Mouse (Mus musculus): ENCODE measurements around the gene Srgap3.

Gene Srgap3

DNA sequence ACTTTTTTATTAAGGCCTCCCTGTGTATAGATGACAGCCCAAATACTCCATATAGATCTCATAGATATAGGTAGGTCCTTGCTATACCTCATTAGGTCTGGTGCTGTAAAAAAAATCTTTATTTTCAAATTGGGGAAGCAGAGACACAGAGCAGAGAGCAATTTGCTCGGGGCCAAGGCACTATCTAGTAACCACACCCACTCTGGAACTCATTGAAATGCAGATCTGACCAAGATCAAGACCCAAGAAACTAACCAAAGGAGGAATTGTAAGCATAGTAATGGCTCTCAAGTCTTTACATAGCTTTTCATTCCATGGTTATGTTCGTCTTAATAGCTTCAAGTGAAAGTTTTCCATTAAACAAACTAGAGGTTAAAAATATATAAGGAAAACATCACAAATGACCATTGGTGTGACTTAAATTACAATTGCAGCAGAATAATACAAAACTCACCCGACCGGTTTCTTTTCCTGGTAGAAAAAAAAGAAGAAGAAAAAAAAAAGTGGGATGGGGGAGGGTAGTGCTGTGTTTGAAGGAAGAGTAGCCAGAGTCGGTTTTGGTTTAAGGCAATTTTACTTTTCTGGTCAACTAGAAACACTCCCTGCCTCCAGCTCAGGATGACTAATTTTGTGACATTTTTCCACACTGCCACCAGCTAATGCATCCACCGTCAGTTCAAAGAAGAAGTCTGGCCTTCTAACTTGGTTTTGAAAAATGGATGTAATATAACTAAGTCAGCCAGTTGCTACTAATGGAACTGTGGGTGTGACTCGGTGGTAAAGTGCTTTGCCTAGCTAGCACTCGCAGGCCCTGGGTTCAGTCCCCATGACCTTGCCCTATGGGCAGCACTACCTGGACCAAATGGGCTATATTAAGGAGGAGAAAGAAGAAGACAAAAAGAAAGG, 3.4 kb upstream of the Srgap3 start:
- no peak for DNase-seq (ENCODE audit: low spot score)

DNA sequence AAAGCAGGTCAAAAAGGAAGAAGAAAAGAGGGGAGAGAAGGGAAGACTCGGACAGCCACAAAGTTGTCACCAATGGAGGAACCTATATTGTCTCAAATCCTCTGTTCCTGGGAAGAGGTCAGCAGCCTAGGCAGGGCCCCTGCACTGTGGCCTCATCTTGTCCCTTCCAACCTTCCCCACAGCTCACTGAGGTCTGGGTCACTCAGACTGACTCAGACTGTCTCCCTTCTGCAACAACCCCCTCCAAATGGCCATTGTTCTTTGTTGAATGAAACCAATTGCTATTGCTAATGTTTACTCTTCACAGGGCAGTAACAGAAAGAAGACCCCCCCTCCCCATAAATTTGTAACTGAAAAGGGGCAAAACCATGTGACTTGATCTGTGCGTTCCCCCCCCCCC, 2.2 kb upstream of the Srgap3 start:
- no peak for DNase-seq (ENCODE audit: low spot score)

DNA sequence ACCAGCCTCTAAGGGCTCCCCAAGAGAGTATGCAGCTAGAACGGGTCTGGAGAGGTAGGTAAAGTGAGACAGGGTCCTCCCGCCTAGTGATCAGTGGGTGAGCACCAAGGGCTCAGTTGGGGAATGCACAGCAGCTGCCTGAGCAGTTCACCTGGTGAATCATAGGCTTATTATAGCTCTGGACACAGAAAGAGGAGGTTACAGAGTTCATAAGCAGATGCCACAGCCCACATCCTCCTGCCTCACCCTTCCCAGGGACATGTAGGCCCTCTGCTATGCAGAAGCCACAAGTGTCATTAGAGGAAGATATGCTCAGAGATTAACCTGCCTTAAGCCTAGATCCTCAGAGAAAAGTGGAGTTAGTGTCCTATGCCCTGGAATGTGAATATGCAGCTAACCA, 1.4 kb upstream of the Srgap3 start:
- no peak for DNase-seq (ENCODE audit: low spot score)

DNA sequence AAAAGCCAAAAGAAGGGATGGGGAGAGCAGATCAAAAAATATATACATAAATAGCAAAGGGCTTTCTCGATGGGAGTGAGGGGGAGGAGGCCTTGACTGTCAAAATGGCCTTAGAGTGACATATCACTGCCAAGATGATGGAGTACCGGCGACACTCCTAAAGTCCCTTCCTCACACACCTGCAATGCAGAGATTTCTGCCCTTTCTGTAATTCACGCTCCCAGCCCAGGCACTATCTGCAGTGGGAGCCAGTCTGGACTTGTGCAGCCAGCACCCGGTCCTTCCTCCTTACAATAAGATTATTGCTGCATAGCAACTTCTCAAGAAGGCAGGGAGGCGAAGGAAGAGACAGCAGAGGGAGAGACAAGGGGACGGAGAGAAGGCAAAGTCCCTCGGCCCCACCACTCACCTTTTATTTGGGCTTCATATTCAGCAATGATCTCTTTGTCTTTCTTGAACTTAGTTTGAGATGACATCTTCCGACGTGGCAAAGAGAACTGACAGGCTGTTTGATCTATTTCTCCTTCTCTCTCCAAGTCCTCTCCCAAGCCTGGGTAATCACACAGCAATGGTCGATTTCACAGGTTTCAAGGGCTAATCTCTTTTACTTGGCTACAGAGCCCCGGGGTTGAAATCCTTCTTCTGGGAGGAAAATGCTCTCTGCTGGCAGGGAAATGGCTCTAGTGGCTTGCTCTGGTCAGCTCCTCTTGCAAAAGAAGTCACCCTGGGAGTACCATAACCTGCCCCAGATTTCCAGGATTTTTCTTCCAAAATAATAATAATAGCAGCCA, 850 bp downstream of the Srgap3 start:
- no peak for DNase-seq (ENCODE audit: low spot score)

DNA sequence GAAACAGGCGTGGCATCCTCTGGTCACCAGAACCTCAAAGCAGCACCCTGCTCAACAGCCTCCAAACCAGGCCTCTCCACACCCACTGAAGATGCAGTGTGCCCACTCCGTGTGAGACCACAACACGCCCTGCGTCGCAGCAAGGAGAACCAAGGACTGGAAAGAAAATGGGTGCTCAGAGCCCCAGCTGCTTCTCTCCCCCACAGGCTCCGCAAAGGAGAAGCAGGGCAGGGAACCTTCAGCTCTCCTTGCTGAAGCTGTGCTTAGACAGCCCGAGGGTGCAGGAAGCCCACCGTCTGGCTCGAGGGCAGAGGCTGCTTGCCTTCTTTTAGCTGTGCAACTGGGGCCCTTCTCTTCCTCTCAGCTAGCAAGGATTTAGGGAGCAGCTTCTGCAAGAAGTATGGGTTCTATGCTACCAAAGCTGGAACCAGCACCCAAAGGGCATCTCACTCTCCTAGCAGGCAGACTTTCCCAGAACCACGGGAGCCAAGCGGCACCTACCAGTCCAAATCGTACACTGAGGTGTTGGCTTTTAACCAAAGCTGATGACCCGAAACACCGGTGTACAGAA, 1.8 kb downstream of the Srgap3 start:
- DNase-seq (ENCODE audit: low spot score) = no peak

DNA sequence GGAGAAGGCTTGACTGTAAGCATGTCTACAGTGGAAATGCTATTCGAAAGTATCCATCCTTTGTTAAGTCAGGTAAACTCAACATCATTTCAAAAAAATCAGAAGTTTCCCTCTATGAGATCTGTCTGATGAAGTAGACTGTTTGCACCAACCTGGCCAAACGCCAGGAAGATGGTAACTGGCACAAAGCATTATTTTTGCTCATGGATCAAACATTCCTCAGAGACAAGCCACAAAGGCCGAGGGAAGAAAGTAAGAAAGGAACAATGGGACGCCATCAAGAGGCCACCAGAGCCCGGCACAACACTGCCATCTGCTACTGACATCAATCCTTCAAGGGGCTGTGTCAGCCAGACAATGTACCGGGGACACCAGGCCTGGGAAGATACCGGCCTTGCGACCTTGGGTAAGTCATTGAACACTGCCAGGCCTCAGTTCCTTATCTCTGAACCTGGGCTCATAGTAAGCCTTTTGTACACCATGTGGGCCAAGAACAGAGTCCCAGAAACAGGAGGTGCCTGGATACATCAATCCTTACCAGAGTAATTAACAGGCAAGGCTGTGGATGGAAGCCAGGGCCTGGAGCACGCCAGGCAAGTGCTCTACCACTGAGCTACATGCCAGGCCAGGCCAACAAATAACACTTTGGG, 3.3 kb downstream of the Srgap3 start:
- no peak for DNase-seq (ENCODE audit: low spot score)

DNA sequence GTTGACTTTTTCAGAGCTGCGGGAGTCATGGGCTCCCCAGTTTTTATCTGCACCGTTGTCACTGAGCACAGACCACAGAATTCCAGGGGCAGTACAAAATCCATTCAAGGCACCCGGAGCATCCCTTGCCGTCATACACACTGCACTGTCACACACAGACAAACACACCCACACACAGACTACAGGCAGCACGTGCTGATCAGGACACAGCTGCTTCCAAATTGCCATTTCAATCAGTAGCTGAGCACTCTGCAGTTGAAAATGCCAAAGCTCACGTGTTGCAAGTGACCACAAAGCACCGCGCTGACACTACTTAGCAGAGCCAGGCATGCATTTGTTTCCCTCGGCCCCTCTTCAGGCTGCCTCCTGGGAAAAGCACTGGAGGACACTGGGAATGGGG, 7.8 kb downstream of the Srgap3 start:
- no peak for DNase-seq (ENCODE audit: low spot score)

DNA sequence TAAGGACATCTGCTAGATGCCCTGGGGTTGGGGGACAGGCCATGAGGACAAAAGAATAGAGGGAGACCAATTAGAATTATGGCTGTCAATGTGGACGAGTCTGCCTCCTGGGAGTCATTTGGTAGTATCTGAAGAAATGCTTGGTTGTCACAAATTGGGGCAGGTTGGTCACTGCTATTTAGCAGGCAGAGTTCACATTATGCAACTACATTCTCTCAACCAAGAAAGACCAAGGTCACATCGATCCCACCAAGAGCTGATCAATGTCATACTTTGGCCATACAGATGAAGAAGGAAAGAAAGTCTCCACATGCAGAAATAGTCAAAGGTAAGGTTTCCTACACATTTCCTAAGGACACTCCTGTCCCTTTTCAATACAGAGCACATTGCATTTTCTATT, 9.3 kb downstream of the Srgap3 start:
- no peak for DNase-seq (ENCODE audit: low spot score)

DNA sequence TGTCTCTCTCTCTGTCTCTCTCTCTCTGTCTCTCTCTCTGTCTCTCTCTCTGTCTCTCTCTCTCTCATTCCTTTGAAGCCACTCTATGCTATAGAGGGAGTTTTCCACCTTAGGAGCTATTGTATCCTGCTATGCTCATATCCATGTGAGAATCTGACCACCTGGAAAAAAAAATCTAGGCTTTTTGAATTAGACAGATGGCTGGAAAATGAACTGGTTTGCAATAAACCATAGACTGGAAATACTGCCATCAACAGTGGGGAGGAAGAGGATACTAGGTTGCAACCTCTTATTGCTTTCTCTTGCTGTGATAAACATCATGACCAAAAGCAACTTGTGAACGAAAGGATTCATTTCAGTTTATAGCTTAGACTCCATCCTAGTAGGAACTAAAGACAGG, 12.6 kb downstream of the Srgap3 start:
- DNase-seq (ENCODE audit: low spot score) = no peak

DNA sequence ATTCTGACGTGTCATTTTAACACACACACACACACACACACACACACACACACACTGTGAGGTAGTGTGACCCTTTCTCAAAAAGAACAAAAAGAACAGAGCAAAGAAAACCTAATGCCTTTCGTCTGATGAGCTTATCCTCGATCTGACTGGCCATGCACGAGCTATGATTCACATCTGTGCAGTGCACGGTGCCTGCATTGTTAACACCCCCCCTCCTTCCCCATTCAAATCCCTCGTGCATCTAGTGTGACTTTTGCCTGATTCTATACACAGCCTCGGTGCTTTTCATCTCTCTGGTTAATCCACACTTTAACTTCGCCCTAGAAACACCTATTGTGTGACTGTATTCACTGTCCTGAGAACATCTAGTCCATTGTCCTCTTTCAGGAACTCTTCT, 14.5 kb downstream of the Srgap3 start:
- no peak for DNase-seq (ENCODE audit: low spot score)

DNA sequence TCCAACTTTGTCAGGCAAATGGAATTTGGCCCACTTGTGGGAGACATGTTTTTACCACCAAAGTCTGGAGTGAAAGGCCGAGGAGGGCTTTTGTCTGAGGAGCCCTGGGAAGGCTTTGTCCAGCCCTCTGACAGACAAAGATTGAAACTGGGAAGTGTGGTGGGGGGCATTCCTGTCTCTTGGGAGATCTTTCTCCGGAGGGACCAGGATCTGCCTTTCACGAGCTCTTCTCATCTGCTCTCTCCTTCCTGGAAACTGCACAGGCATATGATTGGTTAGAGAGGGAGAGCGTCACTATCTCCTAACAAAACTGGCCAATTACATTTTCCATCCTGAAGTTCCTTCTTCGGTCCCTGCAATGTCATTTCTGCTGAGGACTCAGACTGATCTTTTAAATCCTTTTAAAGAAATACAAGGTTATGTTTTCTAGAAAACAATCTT, 17.0 kb downstream of the Srgap3 start:
- no peak for DNase-seq (ENCODE audit: low spot score)

DNA sequence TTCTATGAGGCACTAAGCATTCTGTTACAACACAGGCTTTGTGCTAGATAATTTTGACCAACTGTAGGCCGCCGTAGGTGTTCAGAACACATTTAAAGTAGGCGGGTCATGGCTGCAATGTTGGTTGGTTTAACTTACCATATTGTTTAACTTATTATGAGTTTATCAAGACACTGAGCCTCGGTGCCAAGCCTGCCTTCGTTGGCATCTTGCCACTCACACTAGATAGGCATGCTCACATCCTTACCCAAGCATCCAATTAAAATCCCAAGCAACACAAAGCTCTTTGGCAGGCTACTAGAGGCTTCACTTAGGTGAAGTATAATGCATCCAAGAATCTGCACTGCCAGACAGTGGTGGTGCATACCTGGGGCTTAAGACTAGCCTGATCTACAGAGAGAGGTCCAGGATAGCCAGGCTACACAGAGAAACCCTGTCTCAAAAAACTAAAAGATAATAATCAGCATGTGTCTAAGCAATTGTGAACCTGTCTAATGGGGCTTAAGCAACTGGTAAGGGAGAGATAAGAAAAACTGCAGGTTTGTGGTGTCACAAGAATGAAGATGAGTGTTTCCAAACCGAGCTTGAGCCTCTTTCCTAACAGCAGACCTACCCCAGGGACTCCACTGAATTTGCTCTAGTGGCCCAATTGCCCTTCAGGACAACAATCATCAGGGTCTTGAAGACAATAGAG, 17.6 kb downstream of the Srgap3 start:
- DNase-seq (ENCODE audit: low spot score) = no peak

DNA sequence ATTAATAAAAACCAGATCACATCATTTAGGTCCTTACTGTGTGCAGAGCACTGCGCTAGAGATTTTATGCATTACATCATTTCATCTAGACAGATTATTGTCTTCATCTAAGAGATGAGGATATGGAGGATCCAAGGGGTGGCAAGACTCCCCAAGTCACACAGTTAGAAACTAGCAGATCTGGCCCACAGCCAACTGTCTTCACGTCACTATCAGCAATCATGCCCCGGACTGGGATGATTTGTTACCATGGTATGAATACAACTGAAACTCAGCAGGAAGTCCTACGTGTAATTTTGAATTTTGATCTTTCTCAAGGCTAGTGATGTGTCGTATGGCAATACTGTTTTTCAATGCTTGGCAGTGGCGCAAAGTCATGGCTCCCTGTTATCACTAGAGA, 18.2 kb downstream of the Srgap3 start:
- DNase-seq (ENCODE audit: low spot score) = no peak

DNA sequence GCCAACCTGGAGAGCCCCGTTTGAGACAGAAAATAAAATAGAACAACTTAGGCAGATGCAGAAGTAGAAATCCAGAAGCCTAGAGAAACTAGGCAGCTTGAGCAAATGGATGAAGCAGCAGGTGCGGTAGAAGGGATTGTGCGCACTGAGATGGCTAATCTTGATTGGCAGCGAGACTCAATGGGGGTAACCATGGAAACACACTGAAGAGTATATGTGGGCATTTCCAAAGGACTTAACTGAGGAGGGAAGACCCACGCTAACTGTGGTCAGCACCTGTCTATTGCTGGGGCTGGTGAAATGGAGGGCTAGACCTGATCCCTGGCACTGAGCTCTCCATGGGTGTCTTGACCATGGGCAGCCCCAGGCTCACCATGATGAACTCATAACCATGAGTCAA, 19.7 kb downstream of the Srgap3 start:
- DNase-seq (ENCODE audit: low spot score) = no peak

DNA sequence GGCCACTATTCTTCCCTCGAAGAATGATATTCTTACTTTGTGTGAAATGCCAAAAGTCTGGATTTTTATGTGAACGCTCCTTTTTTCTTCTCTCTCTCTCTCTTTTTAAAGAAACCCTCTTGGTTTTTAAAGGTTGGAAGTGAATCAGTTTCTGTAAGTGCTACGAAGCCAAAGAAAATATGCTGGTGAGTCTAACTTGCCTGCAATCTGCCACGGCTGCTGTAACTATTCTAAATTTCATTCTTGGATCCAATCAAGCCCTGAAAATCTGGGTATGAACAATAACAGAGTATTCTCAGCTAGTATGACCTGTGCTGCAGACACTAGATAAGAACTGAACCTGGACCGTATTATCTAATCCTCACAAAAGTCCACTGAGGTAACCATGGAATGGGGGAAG, 21.1 kb downstream of the Srgap3 start:
- DNase-seq (ENCODE audit: low spot score) = no peak

DNA sequence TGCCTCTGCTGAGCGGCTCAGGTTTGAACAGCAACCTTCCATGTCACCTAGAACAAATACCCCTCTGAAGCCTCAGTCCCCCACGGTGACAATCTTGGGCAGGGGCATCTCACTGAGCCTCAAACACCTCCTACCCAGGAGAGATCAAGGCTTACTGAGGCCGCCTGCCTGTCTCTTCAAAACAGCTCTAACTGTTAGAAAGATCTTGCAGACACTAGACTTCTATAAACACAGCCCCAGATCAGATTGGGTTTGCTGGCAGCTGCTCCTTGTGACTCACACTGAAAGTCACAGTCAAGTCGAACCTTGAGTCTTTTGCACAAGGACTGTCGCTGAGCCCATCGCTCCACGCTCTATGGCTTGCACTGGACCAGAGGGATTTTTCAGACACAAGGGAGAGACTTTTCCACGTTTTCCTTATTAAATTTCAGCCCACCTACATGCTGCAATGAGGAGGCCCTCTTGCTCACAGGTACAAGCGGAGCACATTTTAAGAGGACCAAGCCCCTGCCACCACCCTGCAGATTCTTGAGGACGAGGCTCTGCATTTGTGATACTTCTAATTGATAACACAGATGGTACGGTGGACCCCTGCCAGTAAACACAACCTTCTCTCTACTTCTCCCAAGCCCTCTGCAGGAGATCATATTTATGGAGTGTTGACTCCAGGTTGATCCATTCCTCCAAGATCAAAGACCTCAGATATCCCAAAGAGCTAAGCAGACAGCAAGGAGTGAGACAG, 21.7 kb downstream of the Srgap3 start:
- no peak for DNase-seq (ENCODE audit: low spot score)

DNA sequence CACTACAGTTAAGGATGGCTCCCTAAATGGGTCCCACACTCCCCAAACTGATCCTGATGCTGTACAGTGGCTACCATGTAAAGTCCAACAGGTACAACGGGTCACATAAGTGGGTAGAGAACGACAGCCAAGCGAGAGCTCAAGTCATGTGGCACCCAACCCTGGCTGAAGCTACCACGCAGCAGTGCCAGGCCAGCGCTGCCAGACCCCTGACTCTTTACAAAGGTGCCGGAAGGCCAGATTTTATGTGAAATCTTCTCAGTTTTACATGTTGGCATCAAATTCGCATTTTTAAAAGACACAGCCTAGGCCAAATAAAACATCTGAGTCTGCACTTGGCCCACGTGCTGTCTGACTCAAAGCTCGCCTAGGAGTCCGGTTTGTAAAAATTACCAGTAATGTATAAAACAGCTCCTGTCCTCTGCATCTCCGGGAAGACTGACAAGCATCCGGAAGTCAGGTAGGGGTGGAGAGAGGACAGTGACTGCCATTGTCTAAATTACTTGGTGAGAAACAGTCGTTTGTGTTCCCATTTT, 22.4 kb downstream of the Srgap3 start:
- DNase-seq (ENCODE audit: low spot score) = no peak

DNA sequence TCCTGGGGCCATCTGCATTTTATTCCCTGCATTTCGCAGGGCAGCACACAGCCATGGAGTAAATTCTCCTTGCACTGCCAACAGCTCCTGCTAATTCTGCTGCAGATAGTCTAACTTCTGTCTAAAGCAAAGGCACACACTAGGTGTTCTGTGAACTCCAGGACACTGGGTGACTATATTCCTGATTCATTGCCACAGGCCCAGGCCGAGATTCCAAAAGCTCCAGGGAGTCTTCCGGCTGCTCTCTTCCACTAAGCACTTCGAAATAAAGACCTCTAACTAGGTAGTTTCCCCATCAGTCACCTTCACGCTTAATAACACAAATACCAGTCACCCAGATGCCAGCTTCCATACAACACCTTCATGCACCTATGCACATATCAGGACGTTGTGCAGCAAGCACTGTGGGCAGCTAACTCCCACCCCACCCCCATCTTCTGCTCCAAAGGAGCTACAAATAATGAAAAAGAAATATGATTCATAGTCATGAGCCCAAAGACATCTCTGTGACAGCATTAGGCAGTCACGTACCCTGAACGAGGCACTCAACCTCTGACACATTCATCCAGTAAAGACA, 26.4 kb downstream of the Srgap3 start:
- no peak for DNase-seq (ENCODE audit: low spot score)

DNA sequence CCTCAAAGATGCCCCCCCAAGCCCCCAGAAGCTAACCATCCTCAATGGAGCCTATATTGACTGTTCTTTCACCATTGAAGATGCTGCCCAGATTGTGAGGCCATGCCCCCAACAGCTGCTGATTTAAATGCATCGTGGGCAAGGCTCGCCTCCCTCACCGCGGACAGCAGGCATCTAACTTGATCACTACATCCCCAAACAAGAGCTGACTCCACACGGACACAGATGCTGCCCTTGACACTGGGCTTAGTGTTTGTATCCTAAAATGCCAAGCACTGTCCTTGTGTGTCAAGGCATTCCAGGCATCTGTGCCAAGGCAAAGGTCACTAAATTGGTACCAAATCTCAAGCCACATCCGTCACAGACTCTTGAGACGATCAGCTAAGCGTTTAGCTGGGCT, 29.3 kb downstream of the Srgap3 start:
- DNase-seq (ENCODE audit: low spot score) = no peak

DNA sequence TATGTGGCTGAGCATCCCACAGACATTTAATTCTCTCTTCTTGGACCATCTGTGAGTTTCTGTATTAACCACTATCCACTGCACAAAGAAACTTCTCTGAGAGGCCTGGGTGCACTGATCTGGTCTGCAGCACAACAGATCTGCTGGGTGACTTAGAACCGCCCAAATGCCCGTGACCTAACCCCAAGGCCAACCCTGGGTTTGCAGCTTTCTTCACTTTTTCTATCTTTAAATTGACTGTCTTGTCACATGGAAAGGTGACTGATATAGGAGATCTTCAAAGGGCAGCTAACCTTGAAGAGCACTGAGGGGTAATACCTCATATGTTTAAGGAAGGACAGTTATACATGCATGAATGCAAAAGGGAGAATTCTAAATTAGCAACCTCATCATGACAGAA, 30.8 kb downstream of the Srgap3 start:
- DNase-seq (ENCODE audit: low spot score) = no peak

DNA sequence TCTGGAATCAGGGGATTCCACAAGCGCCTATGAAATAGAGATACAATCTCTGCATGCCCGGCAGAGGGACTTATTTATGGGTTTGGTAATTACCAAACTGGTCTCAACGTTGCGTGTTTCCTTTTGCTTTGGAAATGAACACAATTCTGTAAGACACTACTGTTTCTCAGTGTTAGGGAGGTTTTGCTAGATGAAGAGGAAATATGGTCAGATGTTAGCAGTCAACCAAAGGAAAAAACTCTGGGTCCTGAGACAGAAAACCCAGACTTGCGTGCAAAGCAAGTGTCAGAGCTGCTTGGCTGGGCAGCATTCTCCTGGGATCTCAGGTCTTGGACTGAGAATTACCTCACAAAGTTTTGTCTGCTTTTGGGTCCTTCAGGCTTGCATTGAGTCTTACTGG, 34.5 kb downstream of the Srgap3 start:
- DNase-seq (ENCODE audit: low spot score) = no peak

Data from urinary bladder, postnatal 10 days (tissue).